Mouse (Mus musculus) stomach, postnatal 0 days (tissue): ENCODE results near the gene Gm1604a.
"Not testable (repeated sequence)": the region's sequence is repeated elsewhere in the genome, so short reads cannot be mapped to it uniquely, and the experiment has no call there.

Source experiments
- CTCF ChIP-seq: IDR thresholded peaks from 2 replicates; pipeline ENCODE4 v1.5.1; 2016; ENCODE audit warnings: antibody characterized with exemption, low read depth, mild to moderate bottlenecking, moderate library complexity
- EP300 ChIP-seq: optimal IDR thresholded peaks from 2 replicates; pipeline ENCODE3; 2016; ENCODE audit warnings: antibody characterized with exemption

- not testable (repeated sequence) for TF ChIP-seq CTCF, EP300
Measured at GRCm38 (mm10) chr17:7069561-7070240, 44.3 kb downstream of the Gm1604a start.
